Mouse (Mus musculus) cerebellum, postnatal 10 days (tissue): ENCODE measurements around the gene Olfr1107.

Source experiments
- DNase-seq, 2 experiments: peaks; one replicate each; pipeline ENCODE4 v3.0.0; 2021; ENCODE audit warnings: mixed read lengths in 2 of 2

Olfr1107 gene

DNA sequence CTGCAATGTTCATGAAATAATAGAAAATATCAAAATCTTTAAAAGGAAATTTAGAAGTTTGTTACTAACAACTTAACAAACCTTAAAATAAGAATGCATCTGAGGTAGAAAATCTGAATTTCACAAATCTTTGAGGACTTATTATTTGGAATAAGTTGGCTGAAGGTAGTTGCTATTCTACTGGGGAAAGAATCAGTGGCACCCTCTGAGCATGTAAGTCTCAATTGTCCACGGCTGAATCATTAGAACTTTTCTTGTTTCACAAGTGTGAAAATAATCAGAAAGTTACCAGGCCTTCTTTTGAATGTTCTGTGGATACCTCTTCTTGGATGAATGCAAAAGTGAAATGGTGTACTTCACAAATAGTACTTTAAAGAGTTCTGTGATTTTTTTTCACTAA is at the start of gene Olfr1107:
TSS of gene Olfr1107 (minus strand) at position 101 of the 400 bp plus-strand sequence.
- DNase-seq, result no peak

DNA sequence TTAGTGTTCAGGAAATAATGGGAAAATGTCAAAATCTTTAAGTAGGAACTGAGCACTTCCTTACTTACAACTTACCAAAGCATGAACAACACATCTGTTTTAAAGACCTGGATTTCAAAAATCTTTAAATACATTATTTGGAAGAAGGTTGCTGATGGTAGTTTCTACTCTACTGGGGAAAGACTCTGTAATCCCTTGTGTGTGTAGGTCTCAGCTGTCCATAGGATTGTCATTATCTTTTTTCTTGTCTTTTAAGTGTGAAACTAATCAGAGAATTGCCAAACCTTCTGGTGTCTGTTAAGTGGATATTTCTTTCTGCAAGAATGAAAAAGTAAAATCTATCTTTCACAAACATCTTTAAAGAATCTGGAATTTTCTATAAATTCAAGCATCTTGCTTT is 38.9 kb upstream of the Olfr1107 start, which contains the start of gene Olfr259:
TSS of gene Olfr259 (minus strand) at position 101 of the 400 bp plus-strand sequence.
- DNase-seq, result no peak

DNA sequence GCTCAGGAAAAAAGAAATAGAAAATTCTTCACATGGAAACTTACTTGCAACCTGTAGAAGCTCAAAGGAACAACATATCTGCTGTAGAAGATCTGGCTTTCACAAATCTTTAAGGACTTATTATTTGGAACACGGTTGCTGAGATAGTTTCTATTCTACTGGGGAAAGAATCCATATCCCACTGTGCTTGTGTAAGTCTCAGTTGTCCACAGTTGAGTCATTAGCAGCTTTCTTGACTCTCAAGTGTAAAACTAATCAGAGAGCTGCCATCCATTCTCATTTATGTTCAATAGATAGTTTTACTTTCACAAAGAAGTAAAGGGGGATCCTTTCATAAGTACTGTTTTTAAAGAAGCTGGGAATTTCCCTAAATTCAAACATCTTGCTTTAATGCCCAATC is 20.3 kb upstream of the Olfr1107 start, which contains the start of gene Olfr1109:
TSS of gene Olfr1109 (minus strand) at position 101 of the 400 bp plus-strand sequence.
- no peak for DNase-seq

DNA sequence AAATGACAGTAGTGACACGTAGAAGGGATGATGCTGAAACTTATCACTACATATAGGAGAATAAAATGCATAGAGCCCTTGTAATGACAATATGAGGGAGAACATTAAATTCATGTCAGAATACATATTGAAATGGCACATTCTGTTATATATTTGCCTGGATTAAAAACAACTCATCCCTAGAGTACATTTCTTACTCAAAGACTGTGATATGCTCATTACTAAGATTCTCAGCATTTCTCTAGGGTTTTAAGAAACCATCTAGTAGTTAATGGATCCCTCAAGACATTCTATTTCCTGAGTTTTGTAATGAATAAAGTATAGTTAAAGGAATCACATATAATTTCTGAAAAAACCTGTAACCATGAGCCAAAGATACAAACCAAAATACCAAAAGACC is 23.4 kb downstream of the Olfr1107 start, which contains the start of gene Olfr1106:
TSS of gene Olfr1106 (minus strand) at position 101 of the 400 bp plus-strand sequence.
- no peak for DNase-seq

DNA sequence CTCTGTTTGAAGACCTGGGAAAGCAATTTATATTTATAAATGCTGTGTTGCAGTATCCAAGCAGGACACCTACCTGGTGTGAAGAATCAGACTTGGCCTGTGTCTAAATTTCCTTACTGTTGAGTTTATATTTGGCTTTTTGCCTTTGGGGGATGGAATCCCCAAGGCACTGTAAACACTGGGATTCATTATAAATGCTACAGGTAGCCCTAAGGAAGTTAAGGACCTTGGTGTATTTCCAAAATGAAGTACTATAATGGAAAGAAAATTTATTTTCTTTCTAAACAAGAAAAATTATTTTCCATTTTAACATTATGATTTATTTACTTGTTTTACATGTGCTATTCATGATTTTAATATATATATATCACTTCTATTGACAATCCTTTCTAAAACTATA is 39.2 kb downstream of the Olfr1107 start, which contains the start of gene Olfr1105:
TSS of gene Olfr1105 (minus strand) at position 101 of the 400 bp plus-strand sequence.
- DNase-seq, result no peak

DNA sequence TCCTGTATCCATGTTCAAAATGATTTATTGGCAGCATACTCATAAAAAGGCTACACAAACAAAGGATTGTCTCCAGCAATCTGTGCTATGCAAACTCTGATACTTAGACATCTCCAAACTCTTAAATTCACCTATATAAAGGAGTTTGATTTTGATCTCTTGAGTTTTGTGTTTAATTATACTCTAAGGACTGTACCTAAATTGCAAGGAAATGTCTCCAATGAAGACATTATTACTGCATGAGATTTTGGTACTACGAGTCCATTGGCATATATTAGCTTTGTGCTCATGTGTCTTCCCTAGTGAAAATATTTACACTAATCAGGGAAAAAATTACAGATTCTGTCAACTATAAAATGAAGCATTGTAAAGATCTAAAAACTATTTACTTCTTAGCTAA is 48.6 kb downstream of the Olfr1107 start, which contains the start of gene Olfr1104:
TSS of gene Olfr1104 (minus strand) at position 101 of the 400 bp plus-strand sequence.
- DNase-seq, result no peak
